8 mouse cellular contexts compared by ENCODE assay signal in the genomic region with DNA sequence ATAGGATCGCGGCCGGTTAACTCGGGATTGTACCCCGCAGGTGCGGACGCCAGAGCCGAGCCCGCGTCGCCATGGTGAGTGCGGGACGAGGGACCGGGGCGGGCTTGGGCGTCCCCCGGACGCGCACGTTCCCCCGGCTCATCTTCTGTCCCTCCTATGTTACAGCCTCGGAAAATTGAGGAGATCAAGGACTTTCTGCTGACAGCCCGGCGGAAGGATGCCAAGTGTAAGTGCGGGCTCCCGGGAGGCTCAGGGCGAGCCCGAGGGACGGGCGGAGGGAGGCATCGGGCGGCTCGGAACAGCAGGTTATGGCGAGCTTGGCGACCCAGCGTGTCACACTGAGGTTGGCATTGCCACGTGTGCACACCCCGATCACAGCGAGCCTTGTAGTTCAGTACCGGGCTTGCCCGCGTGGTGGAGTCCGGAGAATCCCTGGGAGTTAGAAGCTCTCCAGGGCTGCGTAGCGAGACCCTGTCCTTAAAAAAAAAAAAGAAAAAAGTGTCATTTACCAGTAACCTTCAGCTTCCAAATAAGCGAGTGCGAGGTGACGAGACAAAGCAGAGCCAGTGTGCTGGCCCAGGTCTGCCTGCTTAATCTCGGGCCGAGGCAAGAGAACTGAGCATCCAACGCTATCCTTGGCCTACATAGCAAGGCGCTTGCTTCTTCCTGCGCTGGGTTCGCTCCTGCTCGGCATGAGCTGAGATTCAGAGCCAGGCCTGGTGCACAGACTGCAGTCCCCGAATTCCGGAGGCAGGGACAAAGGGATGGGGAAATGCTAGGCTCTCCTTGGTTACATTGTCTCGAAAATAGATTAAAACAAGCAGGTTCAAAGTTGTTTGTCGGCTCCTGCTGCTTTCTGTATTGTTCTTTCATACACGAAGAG. TPM values are rescaled to one million over a fixed set of nuclear protein-coding genes. Genes with fewer than 3 reads are reported as not detected.
DNase-seq lines count a peak whose midpoint lies in the region; ATAC-seq and TF ChIP-seq lines count a peak whose summit lies in the region.

No protein-coding gene starts in this region.

- under 1% methylated on average over 55 of the region's 60 CpGs for WGBS in lung, embryonic 16.5 days
- under 1% methylated on average over 60 of the region's 60 CpGs for WGBS in olfactory bulb, adult 2 months

- DNase-seq in MN1 (ENCODE audit: low spot score) = peak; percentile 84
- DNase-seq in cerebellum, adult 9-11 months = peak; percentile 82
- DNase-seq in layer of hippocampus, adult 9-11 months = peak; percentile 80
- DNase-seq in thymus, postnatal 10 days (ENCODE audit: low spot score in 2 of 2) = peak; percentile 65 to 69

- peak overlapping the region; percentile 95 for H3K9ac ChIP-seq in lung, embryonic 16.5 days (ENCODE audit: low read length)

- peaks cover 11% of the 10 kb centered on the region for H3K4me1 ChIP-seq in lung, embryonic 16.5 days (replicated peaks; ENCODE audit: control insufficient read depth, insufficient read depth, low read length)
- peaks cover 28% of the 10 kb centered on the region for H3K4me1 ChIP-seq in olfactory bulb, adult 2 months (ENCODE audit: control insufficient read depth, insufficient read depth, low read length)

- no peak; the same call in 1 of the 2 replicates for TF ChIP-seq CTCF in olfactory bulb, adult 2 months (IDR thresholded peaks at IDR 0.05; ENCODE audit: insufficient read depth, low read depth, low read length)

- no peaks in the 10 kb centered on the region for H3K9me3 ChIP-seq in lung, embryonic 16.5 days (ENCODE audit: control insufficient read depth, low read length)

- peak overlapping the region; percentile 91 for H3K4me3 ChIP-seq in lung, embryonic 16.5 days (ENCODE audit: low read length)
- peak overlapping the region; percentile 94 for H3K4me3 ChIP-seq in olfactory bulb, adult 2 months (ENCODE audit: insufficient read depth, low read depth, low read length)

- peaks cover 29% of the 10 kb centered on the region for H3K36me3 ChIP-seq in lung, embryonic 16.5 days (ENCODE audit: control insufficient read depth, insufficient read depth, low read length)

- H3K27ac ChIP-seq in lung, embryonic 16.5 days (ENCODE audit: low read length) = peak overlapping the region; percentile 89
- peak overlapping the region; percentile 75 for H3K27ac ChIP-seq in olfactory bulb, adult 2 months (ENCODE audit: insufficient read depth, low read depth, low read length)

- TF ChIP-seq POLR2A in olfactory bulb, adult 2 months (IDR thresholded peaks at IDR 0.05; ENCODE audit: insufficient read depth, low read depth, low read length) = no peak

- H3K4me2 ChIP-seq in lung, embryonic 16.5 days (ENCODE audit: low read depth, low read length) = peak overlapping the region; percentile 61

- H3K27me3 ChIP-seq in lung, embryonic 16.5 days (ENCODE audit: control insufficient read depth, insufficient read depth, low read depth, low read length) = peaks cover 5% of the 10 kb centered on the region; the same call in 1 of the 2 replicates

- ATAC-seq in frontal cortex, adult (ENCODE audit: low TSS enrichment) = peak; percentile 75
- ATAC-seq in hematopoietic stem cell, adult 5-6 weeks (replicated peaks in 1 of 2; ENCODE audit: insufficient read depth in 1 of 2, low FRiP score in 2 of 2, low TSS enrichment in 1 of 2, low read depth in 1 of 2, poor library complexity in 2 of 2, severe bottlenecking in 2 of 2) = peak; percentile 68 to 78
- peak; percentile 79 for ATAC-seq in lung, embryonic 16.5 days (ENCODE audit: low read depth)

RNA-seq across cellular contexts. Expression of a gene that starts 0.7 kb away (rescaled TPM):
- 3,442 and 3,720 TPM in 2 replicates for total RNA-seq in hematopoietic stem cell, adult 5-6 weeks (2017)
- polyA plus RNA-seq in lung, embryonic 16.5 days (2015; fragmentation: Nextera tagmentation; extraction: Ambion mirVana) = 787 and 914 TPM in 2 replicates
- 1,436 TPM in 1 of 2 replicates, not detected in the other for polyA plus RNA-seq in olfactory bulb, adult 2 months (2012; ENCODE audit: insufficient read depth, insufficient read length, low replicate concordance, missing spikeins)

RNA-seq across cellular contexts. Expression of a gene that starts 6.2 kb away (rescaled TPM):
- total RNA-seq in hematopoietic stem cell, adult 5-6 weeks (2017) = 3.0 and 3.3 TPM in 2 replicates
- 13.7 and 14.1 TPM in 2 replicates for polyA plus RNA-seq in lung, embryonic 16.5 days (2015; fragmentation: Nextera tagmentation; extraction: Ambion mirVana)
- not detected in 2 replicates for polyA plus RNA-seq in olfactory bulb, adult 2 months (2012; ENCODE audit: insufficient read depth, insufficient read length, low replicate concordance, missing spikeins)

RNA-seq across cellular contexts. Expression of a gene that starts 58.2 kb away (rescaled TPM):
- not detected in 2 replicates for total RNA-seq in hematopoietic stem cell, adult 5-6 weeks (2017)
- 7.1 and 8.5 TPM in 2 replicates for polyA plus RNA-seq in lung, embryonic 16.5 days (2015; fragmentation: Nextera tagmentation; extraction: Ambion mirVana)
- not detected in 2 replicates for polyA plus RNA-seq in olfactory bulb, adult 2 months (2012; ENCODE audit: insufficient read depth, insufficient read length, low replicate concordance, missing spikeins)

Comparison
In these comparisons a context has a peak if more than half of its experiments do, and no peak if none do; other contexts are left out.
1. Peak in every context shown above with its lines: DNase-seq, ATAC-seq, H3K4me3 ChIP-seq and H3K27ac ChIP-seq.
2. RNA of a gene that starts 6.2 kb away (polyA plus RNA-seq): 13.7 to 14.1 TPM in lung, embryonic 16.5 days; not detected in olfactory bulb, adult 2 months; every median in the first group is over 10 times any median in the second.